Mouse (Mus musculus): ENCODE data around the gene Igfbp7. TPM values are rescaled to one million over a fixed set of nuclear protein-coding genes. Genes with fewer than 3 reads are reported as not detected.
"Not testable (repeated sequence)": the region's sequence is repeated elsewhere in the genome, so short reads cannot be mapped to it uniquely, and the experiment has no call there.

Gene Igfbp7
- total and polyA plus RNA-seq, 3 experiments = 0.07 TPM; not detected in 2

GRCm38 (mm10) chr5:77425721-77426500 lies 18.1 kb upstream of the Igfbp7 start:
- Histone ChIP-seq H3K79me2 (ENCODE audit: control insufficient read depth, insufficient read depth, low read length, poor library complexity) (no peaks in the 10 kb centered on the region), H3K4me3 (ENCODE audit: control insufficient read depth in 1 of 2, insufficient read depth in 1 of 2, low read depth in 2 of 2, low read length in 2 of 2) (no peak overlapping the region), H3K36me3 (ENCODE audit: control insufficient read depth in 1 of 2, insufficient read depth in 2 of 2, low read length in 2 of 2) (no peaks in the 10 kb centered on the region), H3K27ac (ENCODE audit: control insufficient read depth, low read depth, low read length) (no peak overlapping the region), H3K27me3 (ENCODE audit: control insufficient read depth in 1 of 2, insufficient read depth in 2 of 2, low read length in 2 of 2) (no peaks in the 10 kb centered on the region), H3K4me1 (ENCODE audit: control insufficient read depth in 1 of 2, insufficient read depth in 2 of 2, low read length in 2 of 2) (no peaks in the 10 kb centered on the region), H3K9ac (ENCODE audit: control insufficient read depth, low read depth, low read length, poor library complexity, severe bottlenecking) (no peak overlapping the region), H3K9me3 (replicated peaks; ENCODE audit: insufficient read depth, low read length) (no peaks in the 10 kb centered on the region)
- no peak for TF ChIP-seq ZNF384 (IDR thresholded peaks at IDR 0.05; ENCODE audit: low read depth, low read length)
- TF ChIP-seq MYC (IDR thresholded peaks at IDR 0.05; ENCODE audit: low read depth, low read length) = no peak
- DNase-seq (ENCODE audit: low read depth, low spot score) = no peak

GRCm38 (mm10) chr5:77419537-77419936 lies 11.7 kb upstream of the Igfbp7 start:
- H3K4me1 ChIP-seq (ENCODE audit: control insufficient read depth in 1 of 2, insufficient read depth in 2 of 2, low read length in 2 of 2); H3K79me2 ChIP-seq (ENCODE audit: control insufficient read depth, insufficient read depth, low read length, poor library complexity); H3K27me3 ChIP-seq (ENCODE audit: control insufficient read depth in 1 of 2, insufficient read depth in 2 of 2, low read length in 2 of 2); H3K9ac ChIP-seq (ENCODE audit: control insufficient read depth, low read depth, low read length, poor library complexity, severe bottlenecking); H3K9me3 ChIP-seq (replicated peaks; ENCODE audit: insufficient read depth, low read length); H3K27ac ChIP-seq (ENCODE audit: control insufficient read depth, low read depth, low read length); H3K36me3 ChIP-seq (ENCODE audit: control insufficient read depth in 1 of 2, insufficient read depth in 2 of 2, low read length in 2 of 2); DNase-seq (ENCODE audit: low read depth, low spot score); H3K4me3 ChIP-seq (ENCODE audit: control insufficient read depth in 1 of 2, insufficient read depth in 1 of 2, low read depth in 2 of 2, low read length in 2 of 2): not testable (repeated sequence)

DNA sequence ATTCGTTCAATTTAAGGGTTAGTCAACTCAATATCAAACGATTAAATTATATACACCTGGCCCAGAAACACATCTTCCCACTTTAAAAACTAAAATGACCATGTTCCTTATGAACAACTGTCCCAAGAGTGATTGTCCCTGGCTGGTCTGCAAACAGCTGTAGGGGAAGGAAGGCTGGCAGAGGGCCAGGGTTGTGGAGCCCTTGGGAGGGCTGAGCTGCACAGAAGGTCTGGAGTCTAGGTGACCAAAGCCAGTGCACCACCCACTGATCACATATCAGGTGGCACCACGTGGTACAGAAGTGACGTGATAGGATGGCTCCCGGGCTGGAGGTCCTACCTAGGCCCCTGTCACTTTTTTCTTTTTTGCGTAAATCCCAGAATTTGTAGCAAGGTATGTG lies 8.2 kb upstream of the Igfbp7 start:
- no peak for DNase-seq (ENCODE audit: low read depth, low spot score)
- TF ChIP-seq POLR2AphosphoS5 (IDR thresholded peaks at IDR 0.05; ENCODE audit: borderline replicate concordance, low read depth, low read length) (no peak), ZKSCAN1 (IDR thresholded peaks at IDR 0.05; ENCODE audit: low read depth, low read length) (no peak), ZMIZ1 (IDR thresholded peaks at IDR 0.05; ENCODE audit: low read depth, low read length) (no peak), TAL1 (IDR thresholded peaks at IDR 0.05; ENCODE audit: low read length) (no peak), USF1 (IDR thresholded peaks at IDR 0.05; ENCODE audit: low read depth, low read length) (no peak), ZNF384 (IDR thresholded peaks at IDR 0.05; ENCODE audit: low read depth, low read length) (no peak), TBP (IDR thresholded peaks at IDR 0.05; ENCODE audit: low read depth, low read length) (no peak), SIN3A (IDR thresholded peaks at IDR 0.05; ENCODE audit: low read length) (no peak), TCF12 (IDR thresholded peaks at IDR 0.05; ENCODE audit: low read depth, low read length) (no peak), CHD2 (IDR thresholded peaks at IDR 0.05; ENCODE audit: low read length) (no peak), ETS1 (IDR thresholded peaks at IDR 0.05; ENCODE audit: low read depth, low read length) (no peak), NRF1 (IDR thresholded peaks at IDR 0.05; ENCODE audit: insufficient read depth, low read depth, low read length, poor library complexity, severe bottlenecking) (no peak), BHLHE40 (IDR thresholded peaks at IDR 0.05; ENCODE audit: borderline replicate concordance, low read depth, low read length) (no peak), RAD21 (IDR thresholded peaks at IDR 0.05; ENCODE audit: low read depth, low read length) (no peak), CHD1 (IDR thresholded peaks at IDR 0.05; ENCODE audit: low read depth, low read length) (no peak), POLR2AphosphoS2 (IDR thresholded peaks at IDR 0.05; ENCODE audit: low read length) (no peak), SMC3 (IDR thresholded peaks at IDR 0.05; ENCODE audit: low read depth, low read length) (no peak), NELFE (IDR thresholded peaks at IDR 0.05; ENCODE audit: low read depth, low read length) (no peak), MAFK (IDR thresholded peaks at IDR 0.05; ENCODE audit: borderline replicate concordance, low read depth, low read length) (no peak)
- Histone ChIP-seq H3K9me3 (replicated peaks; ENCODE audit: insufficient read depth, low read length) (no peaks in the 10 kb centered on the region), H3K36me3 (ENCODE audit: control insufficient read depth in 1 of 2, insufficient read depth in 2 of 2, low read length in 2 of 2) (no peaks in the 10 kb centered on the region), H3K4me3 (ENCODE audit: control insufficient read depth in 1 of 2, insufficient read depth in 1 of 2, low read depth in 2 of 2, low read length in 2 of 2) (no peak overlapping the region), H3K4me1 (ENCODE audit: control insufficient read depth in 1 of 2, insufficient read depth in 2 of 2, low read length in 2 of 2) (no peaks in the 10 kb centered on the region), H3K27ac (ENCODE audit: control insufficient read depth, low read depth, low read length) (no peak overlapping the region), H3K27me3 (ENCODE audit: control insufficient read depth in 1 of 2, insufficient read depth in 2 of 2, low read length in 2 of 2) (peaks cover 0 to 1% of the 10 kb centered on the region in 2 experiments; a peak in 2 of 4 replicates), H3K9ac (ENCODE audit: control insufficient read depth, low read depth, low read length, poor library complexity, severe bottlenecking) (no peak overlapping the region), H3K79me2 (ENCODE audit: control insufficient read depth, insufficient read depth, low read length, poor library complexity) (no peaks in the 10 kb centered on the region)

All from MEL (cell line).